Mouse (Mus musculus) limb, embryonic 15.5 days (tissue): ENCODE measurements around the gene 4930579F01Rik. TPM values are rescaled to one million over a fixed set of nuclear protein-coding genes. Genes with fewer than 3 reads are reported as not detected.
"Not testable (repeated sequence)": the region's sequence is repeated elsewhere in the genome, so short reads cannot be mapped to it uniquely, and the experiment has no call there.

Experiments
- ATAC-seq: fragments of 200-750 bp; cut with Nextera tagmentation; 2 replicates; pipeline ENCODE4 v1.8.0; 2017; ENCODE audit warnings: low read depth, moderate TSS enrichment; ENCODE audit not compliant: insufficient number of reproducible peaks, low FRiP score, low TSS enrichment
- H3K27ac ChIP-seq: fragments of 300-500 bp; sonication (generic); 2 replicates; pipeline ENCODE4 v1.5.1; 2015; ENCODE audit warnings: moderate library complexity, mild to moderate bottlenecking, inconsistent platforms
- H3K27me3 ChIP-seq: fragments of 300-500 bp; sonication (generic); 2 replicates; pipeline ENCODE4 v1.6.1; 2015; ENCODE audit warnings: inconsistent platforms
- H3K36me3 ChIP-seq: fragments of 300-500 bp; sonication (generic); 2 replicates; pipeline ENCODE4 v1.6.1; 2015; ENCODE audit warnings: inconsistent platforms
- H3K4me1 ChIP-seq: fragments of 300-500 bp; sonication (generic); 2 replicates; pipeline ENCODE4 v1.6.1; 2015; ENCODE audit warnings: inconsistent platforms
- H3K4me2 ChIP-seq: fragments of 300-500 bp; sonication (generic); 2 replicates; pipeline ENCODE4 v1.6.1; 2015; ENCODE audit warnings: mild to moderate bottlenecking, inconsistent platforms
- H3K4me3 ChIP-seq: fragments of 300-500 bp; sonication (generic); 2 replicates; pipeline ENCODE4 v1.5.1; 2015; ENCODE audit warnings: mild to moderate bottlenecking, inconsistent platforms
- H3K9ac ChIP-seq: fragments of 300-500 bp; sonication (generic); 2 replicates; pipeline ENCODE4 v1.6.1; 2015; ENCODE audit warnings: inconsistent platforms
- H3K9me3 ChIP-seq: fragments of 300-500 bp; sonication (generic); 2 replicates; pipeline ENCODE4 v1.6.1; 2016; ENCODE audit warnings: inconsistent platforms
- WGBS: fragments of 180-500 bp; shearing (Covaris S2); methylation state at CpG from one replicate; pipeline ENCODE4 v1.1.7; 2015; 5-methylcytosine and 5-hydroxymethylcytosine counted together
- polyA plus RNA-seq: library from polyadenylated mRNA; unstranded; fragments of >200 nt; fragmentation: Nextera tagmentation; extraction: Ambion mirVana; gene quantifications from 2 replicates; pipeline ENCODE4 v1.2.1, GENCODE M21; 2015

4930579F01Rik gene
- polyA plus RNA-seq, 1 experiment from 2014 or later = not detected

GRCm38 (mm10) chr3:138142052-138142732 lies 51.4 kb downstream of the 4930579F01Rik start:
- Histone ChIP-seq H3K9ac (no peak overlapping the region), H3K4me3 (peak overlapping the region; percentile 18), H3K27me3 (no peaks in the 10 kb centered on the region), H3K4me1 (peaks cover 3% of the 10 kb centered on the region; the same call in 1 of the 2 replicates), H3K36me3 (no peaks in the 10 kb centered on the region), H3K4me2 (peak overlapping the region; percentile 32), H3K27ac (0 out of 2 replicates have a peak overlapping the region, but pooled peaks have one; percentile 33), H3K9me3 (no peaks in the 10 kb centered on the region)
- 20% methylated on average over 4 of the region's 4 CpGs for WGBS
- no peak for ATAC-seq

- H3K27me3 ChIP-seq = no peaks in the 10 kb centered on the region
- H3K27ac ChIP-seq = no peak overlapping the region
- peaks cover 3% of the 10 kb centered on the region; the same call in 1 of the 2 replicates for H3K4me1 ChIP-seq
- H3K4me2 ChIP-seq = no peak overlapping the region
- WGBS = 90% methylated on average over 6 of the region's 6 CpGs
- ATAC-seq = no peak
- H3K36me3 ChIP-seq = no peaks in the 10 kb centered on the region
- H3K9me3 ChIP-seq = no peaks in the 10 kb centered on the region
- no peak overlapping the region for H3K9ac ChIP-seq
- no peak overlapping the region for H3K4me3 ChIP-seq
Observed at GRCm38 (mm10) chr3:138139663-138140062, 54.0 kb downstream of the 4930579F01Rik start.

DNA sequence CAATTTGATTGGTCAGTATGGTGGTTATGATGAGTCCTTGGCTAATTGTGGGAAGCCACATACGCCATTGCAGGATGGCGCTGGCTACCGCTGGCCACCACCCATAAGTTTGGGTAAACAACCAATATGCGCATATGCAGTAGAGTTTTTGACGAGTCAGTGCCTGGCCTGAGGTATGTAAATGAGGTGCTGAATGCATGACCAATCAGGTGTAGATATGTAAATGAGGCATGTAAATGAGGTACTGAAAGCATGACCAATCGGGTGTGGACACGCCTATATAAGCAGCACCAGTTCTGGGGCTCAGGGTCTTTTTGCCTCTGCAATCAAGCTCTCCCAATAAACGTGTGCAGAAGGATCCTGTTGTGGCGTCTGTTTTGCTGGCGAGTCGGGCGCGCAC lies 55.5 kb downstream of the 4930579F01Rik start:
- H3K4me2 ChIP-seq, H3K36me3 ChIP-seq, H3K27me3 ChIP-seq, H3K4me3 ChIP-seq, H3K4me1 ChIP-seq, H3K9ac ChIP-seq, ATAC-seq, H3K9me3 ChIP-seq, H3K27ac ChIP-seq: not testable (repeated sequence)
- WGBS = 94% methylated on average over 13 of the region's 13 CpGs

GRCm38 (mm10) chr3:138134528-138134927 lies 59.1 kb downstream of the 4930579F01Rik start:
- Histone ChIP-seq H3K27ac (no peak overlapping the region), H3K9ac (no peak overlapping the region), H3K4me1 (no peaks in the 10 kb centered on the region), H3K4me2 (no peak overlapping the region), H3K36me3 (no peaks in the 10 kb centered on the region), H3K27me3 (no peaks in the 10 kb centered on the region), H3K9me3 (no peaks in the 10 kb centered on the region), H3K4me3 (no peak overlapping the region)
- ATAC-seq = no peak
- WGBS = 83% methylated on average over 1 of the region's 1 CpGs

DNA sequence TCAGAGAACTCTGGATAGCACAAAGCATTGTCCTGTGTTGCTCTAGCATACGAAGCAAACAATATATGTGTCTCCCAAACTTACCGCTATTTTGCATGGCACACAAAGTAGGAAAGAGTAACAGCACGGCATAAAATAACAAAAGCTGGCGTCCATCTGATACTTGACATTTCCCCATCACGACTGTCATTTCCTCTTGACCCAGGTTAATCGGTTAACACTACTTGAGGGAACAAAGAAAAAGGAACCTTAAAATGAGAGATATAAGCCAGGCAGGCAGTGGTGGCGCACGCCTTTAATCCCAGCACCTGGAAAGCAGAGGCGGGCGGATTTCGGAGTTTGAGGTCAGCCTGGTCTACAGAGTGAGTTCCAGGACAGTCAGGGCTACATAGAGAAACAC lies 59.7 kb downstream of the 4930579F01Rik start:
- no peaks in the 10 kb centered on the region for H3K27me3 ChIP-seq
- no peak overlapping the region for H3K9ac ChIP-seq
- H3K27ac ChIP-seq = no peak overlapping the region
- H3K4me1 ChIP-seq = no peaks in the 10 kb centered on the region
- no peaks in the 10 kb centered on the region for H3K36me3 ChIP-seq
- no peaks in the 10 kb centered on the region for H3K9me3 ChIP-seq
- no peak overlapping the region for H3K4me2 ChIP-seq
- no peak for ATAC-seq
- WGBS = 82% methylated on average over 11 of the region's 11 CpGs
- no peak overlapping the region for H3K4me3 ChIP-seq

DNA sequence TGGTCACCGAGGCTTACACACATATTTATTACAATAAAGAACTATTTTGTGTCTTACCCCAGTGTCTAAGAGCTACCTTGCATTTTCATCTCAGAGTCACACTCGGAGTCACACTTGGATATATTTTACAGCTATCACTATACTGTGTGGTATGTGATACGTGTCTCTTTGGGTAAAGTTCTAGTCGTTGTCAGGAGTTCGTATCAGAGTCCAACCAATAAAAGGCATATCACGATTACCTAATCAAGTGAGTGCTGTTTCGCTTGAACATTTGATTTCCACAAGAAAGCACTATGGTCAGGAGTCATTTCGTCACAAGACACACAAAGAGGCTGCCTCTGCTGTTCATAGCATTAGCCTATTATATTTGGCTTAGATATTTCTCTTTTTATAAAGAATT lies 60.2 kb downstream of the 4930579F01Rik start:
- 85% methylated on average over 8 of the region's 8 CpGs for WGBS
- Histone ChIP-seq H3K9me3 (no peaks in the 10 kb centered on the region), H3K27me3 (no peaks in the 10 kb centered on the region), H3K27ac (no peak overlapping the region), H3K9ac (no peak overlapping the region), H3K4me1 (no peaks in the 10 kb centered on the region), H3K36me3 (no peaks in the 10 kb centered on the region), H3K4me2 (no peak overlapping the region), H3K4me3 (no peak overlapping the region)
- ATAC-seq = no peak

DNA sequence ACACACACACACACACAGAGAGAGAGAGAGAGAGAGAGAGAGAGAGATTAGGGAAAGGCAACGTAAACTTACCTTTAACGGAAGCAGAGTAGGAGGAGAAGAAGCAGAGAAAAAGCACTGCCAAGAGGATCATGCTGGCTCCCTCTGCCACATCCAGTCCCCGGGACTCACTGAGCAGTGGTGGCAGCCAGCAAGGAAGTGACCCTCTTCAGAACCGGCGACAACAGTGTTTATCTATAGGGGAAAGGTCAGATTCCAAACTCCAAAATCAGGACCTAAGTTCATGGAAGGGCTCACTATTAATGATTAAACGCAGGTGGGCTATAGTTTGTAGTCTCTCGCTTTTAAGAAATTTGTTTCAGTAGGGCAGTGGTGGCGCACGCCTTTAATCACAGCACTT lies 62.5 kb downstream of the 4930579F01Rik start:
- Histone ChIP-seq H3K27ac (no peak overlapping the region), H3K4me2 (no peak overlapping the region), H3K36me3 (no peaks in the 10 kb centered on the region), H3K4me3 (no peak overlapping the region), H3K27me3 (no peaks in the 10 kb centered on the region), H3K9ac (no peak overlapping the region), H3K4me1 (no peaks in the 10 kb centered on the region), H3K9me3 (no peaks in the 10 kb centered on the region)
- 61% methylated on average over 9 of the region's 9 CpGs for WGBS
- ATAC-seq = no peak

DNA sequence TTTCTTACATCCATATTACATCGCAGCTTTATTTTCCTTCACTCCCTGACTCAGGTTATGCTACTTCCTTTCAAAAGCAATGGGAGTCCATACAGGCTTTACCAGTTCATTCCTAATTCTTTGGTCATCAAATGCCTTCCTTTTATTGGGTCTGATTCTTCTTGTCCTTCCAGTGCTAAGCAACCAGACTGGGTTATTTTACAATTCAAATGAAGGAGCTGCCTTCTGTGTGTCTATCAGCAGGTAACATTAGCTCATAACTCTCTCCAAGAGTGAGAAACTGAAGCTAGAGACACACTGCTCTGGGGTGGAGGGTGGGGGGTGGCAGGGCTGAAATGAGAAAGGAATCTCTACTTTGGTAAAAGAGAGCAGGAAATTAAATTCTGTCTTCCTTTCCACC lies 62.9 kb downstream of the 4930579F01Rik start:
- no peak for ATAC-seq
- H3K36me3 ChIP-seq = no peaks in the 10 kb centered on the region
- no peaks in the 10 kb centered on the region for H3K4me1 ChIP-seq
- H3K27me3 ChIP-seq = no peaks in the 10 kb centered on the region
- H3K4me3 ChIP-seq = no peak overlapping the region
- no peaks in the 10 kb centered on the region for H3K9me3 ChIP-seq
- H3K27ac ChIP-seq = no peak overlapping the region
- no peak overlapping the region for H3K9ac ChIP-seq
- WGBS = 60% methylated on average over 1 of the region's 1 CpGs
- H3K4me2 ChIP-seq = no peak overlapping the region

DNA sequence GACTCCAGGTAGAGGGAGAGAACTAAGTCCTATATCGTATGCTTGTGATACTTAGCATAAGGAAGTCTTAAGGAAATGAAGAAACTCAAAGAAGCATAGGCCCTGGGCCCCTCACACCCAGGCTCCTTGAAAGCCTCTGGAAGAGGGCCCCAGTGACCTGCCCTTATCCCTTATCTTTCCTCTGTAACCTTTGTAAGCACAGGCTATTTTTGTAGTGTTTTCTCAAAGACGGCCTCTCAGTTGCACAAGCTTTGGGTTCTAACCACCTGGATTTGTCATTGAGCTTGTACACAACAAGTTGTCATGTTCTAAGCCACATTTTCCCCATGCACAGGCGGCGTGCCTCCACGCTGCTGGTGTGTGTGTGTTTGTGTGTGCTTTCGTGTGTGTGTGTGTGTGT lies 64.5 kb downstream of the 4930579F01Rik start:
- H3K27ac ChIP-seq = no peak overlapping the region
- H3K9me3 ChIP-seq = no peaks in the 10 kb centered on the region
- 91% methylated on average over 6 of the region's 6 CpGs for WGBS
- no peak overlapping the region for H3K4me2 ChIP-seq
- no peaks in the 10 kb centered on the region for H3K36me3 ChIP-seq
- no peak overlapping the region for H3K4me3 ChIP-seq
- no peak for ATAC-seq
- H3K27me3 ChIP-seq = no peaks in the 10 kb centered on the region
- H3K4me1 ChIP-seq = no peaks in the 10 kb centered on the region
- no peak overlapping the region for H3K9ac ChIP-seq

- no peaks in the 10 kb centered on the region for H3K36me3 ChIP-seq
- no peak overlapping the region for H3K27ac ChIP-seq
- no peaks in the 10 kb centered on the region for H3K4me1 ChIP-seq
- H3K9ac ChIP-seq = no peak overlapping the region
- no peaks in the 10 kb centered on the region for H3K27me3 ChIP-seq
- no peak overlapping the region for H3K4me3 ChIP-seq
- H3K9me3 ChIP-seq = no peaks in the 10 kb centered on the region
- H3K4me2 ChIP-seq = no peak overlapping the region
- WGBS = 76% methylated on average over 10 of the region's 10 CpGs
- no peak for ATAC-seq
Observed at GRCm38 (mm10) chr3:138123842-138124241, 69.8 kb downstream of the 4930579F01Rik start.

GRCm38 (mm10) chr3:138121461-138121860 lies 72.2 kb downstream of the 4930579F01Rik start:
- Histone ChIP-seq H3K4me2 (no peak overlapping the region), H3K27me3 (no peaks in the 10 kb centered on the region), H3K4me3 (no peak overlapping the region), H3K9me3 (no peaks in the 10 kb centered on the region), H3K36me3 (no peaks in the 10 kb centered on the region), H3K9ac (no peak overlapping the region), H3K27ac (no peak overlapping the region), H3K4me1 (no peaks in the 10 kb centered on the region)
- WGBS = 94% methylated on average over 2 of the region's 2 CpGs
- no peak for ATAC-seq

DNA sequence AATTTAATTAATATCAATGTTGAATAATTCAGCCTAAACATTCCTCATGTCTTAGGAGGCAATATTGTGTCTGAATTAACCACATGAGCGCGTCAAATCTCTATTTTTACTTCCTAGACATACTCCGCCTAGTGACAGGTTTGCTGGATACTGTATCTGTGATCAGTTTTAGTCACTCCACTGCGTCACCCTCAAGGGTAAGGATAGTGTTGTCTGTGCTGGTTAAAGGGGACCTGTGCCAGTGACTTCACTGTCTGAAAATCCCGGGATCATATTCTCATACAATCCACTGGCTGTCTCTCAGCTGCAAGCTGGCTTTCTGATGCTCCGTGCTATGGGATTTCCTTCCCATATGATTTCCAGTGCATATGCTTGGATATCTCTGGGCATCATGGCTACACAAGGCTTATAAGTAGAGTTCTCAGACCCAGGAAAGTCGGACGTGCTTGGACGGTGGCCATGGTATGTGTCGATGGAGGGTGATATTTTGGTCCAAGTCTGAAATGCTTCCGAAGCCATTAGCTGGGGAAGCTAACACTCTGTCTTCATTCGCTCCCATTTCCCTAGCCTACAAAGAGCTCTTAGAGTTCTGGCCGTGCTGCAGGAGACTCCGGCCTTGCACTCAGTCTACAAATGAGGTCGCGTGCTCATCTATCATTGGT lies 74.0 kb downstream of the 4930579F01Rik start:
- Histone ChIP-seq H3K27me3 (no peaks in the 10 kb centered on the region), H3K4me3 (no peak overlapping the region)

More for the DNA sequence above, 74.0 kb downstream of the 4930579F01Rik start:
- Histone ChIP-seq H3K9ac (no peak overlapping the region), H3K4me2 (no peak overlapping the region), H3K9me3 (no peaks in the 10 kb centered on the region), H3K36me3 (no peaks in the 10 kb centered on the region), H3K27ac (no peak overlapping the region), H3K4me1 (no peaks in the 10 kb centered on the region)
- WGBS = 91% methylated on average over 16 of the region's 16 CpGs
- peak; percentile 72; the same call in 1 of the 2 replicates for ATAC-seq
